ENCODE assay signal across 9 mouse cellular contexts in the genomic region with DNA sequence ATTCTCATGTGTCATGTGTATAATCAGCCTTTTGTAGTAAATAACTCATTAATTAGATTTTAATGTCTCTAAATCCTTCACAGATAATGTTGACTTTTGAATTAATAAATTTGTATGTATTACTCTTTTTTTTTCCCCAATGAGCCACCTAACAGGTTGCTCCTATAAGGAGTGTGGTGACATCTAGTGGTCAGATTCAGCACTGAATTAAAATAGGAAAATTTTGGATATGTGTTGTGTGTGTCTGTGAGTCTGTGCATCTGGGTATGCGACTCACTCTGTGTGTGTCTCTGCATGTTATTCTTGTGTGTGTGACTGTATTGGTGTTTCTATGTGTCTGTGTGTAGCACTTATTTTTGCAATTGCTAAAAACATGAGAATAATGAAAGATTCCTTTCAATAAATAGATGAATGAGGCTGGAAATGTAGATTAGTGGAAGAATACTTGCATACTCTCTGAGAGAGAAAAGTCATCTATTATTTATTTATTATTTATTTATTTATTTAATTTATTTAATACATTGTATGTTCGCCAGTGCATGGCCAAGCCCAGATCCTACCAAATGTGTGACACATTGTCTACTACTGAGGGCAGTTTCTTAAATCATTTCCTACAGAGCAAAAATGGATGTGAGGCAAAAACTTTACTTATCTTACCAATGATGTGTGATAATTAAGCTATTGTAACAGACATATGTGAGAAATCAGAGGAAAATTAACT.
DNase-seq lines count a peak whose midpoint lies in the region; ATAC-seq and TF ChIP-seq lines count a peak whose summit lies in the region.
"Had no signal": no experiment of that assay in that cellular context is flagged by ENCODE, and none has a peak within 500 bp of the region (broad histone marks: within the 10 kb centered on the region; RNA-seq: fewer than 3 reads in every experiment).

No protein-coding gene starts in this region.

- DNase-seq in kidney, postnatal 4 days: no peak
- DNase-seq in ES-E14 (ENCODE audit: low read depth, low spot score): peak; percentile 33
- peak; percentile 1 for DNase-seq in kidney, postnatal 14 days
- DNase-seq in thymus, adult 2 months: no peak
- no peak for DNase-seq in lung, postnatal 10 days

- H3K4me1 ChIP-seq in kidney, embryonic 15.5 days: no peaks in the 10 kb centered on the region
- H3K4me1 ChIP-seq in ES-E14 (ENCODE audit: control insufficient read depth in 2 of 2, insufficient read depth in 2 of 2, low read length in 2 of 2, poor library complexity in 1 of 2): no peaks in the 10 kb centered on the region
- H3K4me1 ChIP-seq in thymus, adult 2 months (replicated peaks; ENCODE audit: control insufficient read depth, insufficient read depth, low read length): no peaks in the 10 kb centered on the region
- H3K4me1 ChIP-seq: limb, embryonic 15.5 days had no signal

- ATAC-seq in kidney, embryonic 15.5 days (replicated peaks; ENCODE audit: low FRiP score): 0 out of 2 replicates have a peak, but pooled peaks have one; percentile 58
- peak; percentile 54; the same call in 1 of the 2 replicates for ATAC-seq in common myeloid progenitor, adult 5-6 weeks (replicated peaks; ENCODE audit: low read depth, poor library complexity, severe bottlenecking)
- no peak for ATAC-seq in monocyte, adult 5-6 weeks (replicated peaks; ENCODE audit: insufficient number of reproducible peaks, low FRiP score, low TSS enrichment, poor library complexity, severe bottlenecking)

- H3K9me3 ChIP-seq in kidney, embryonic 15.5 days (replicated peaks): no peaks in the 10 kb centered on the region
- no peaks in the 10 kb centered on the region for H3K9me3 ChIP-seq in ES-E14 (ENCODE audit: control insufficient read depth, insufficient read depth, low read depth, low read length)
- H3K9me3 ChIP-seq: limb, embryonic 15.5 days had no signal

- TF ChIP-seq POLR2A in thymus, adult 2 months (IDR thresholded peaks at IDR 0.05; ENCODE audit: control insufficient read depth, extremely low read depth, insufficient read depth, low read length, poor library complexity): no peak

- H3K27ac ChIP-seq in kidney, embryonic 15.5 days: no peak overlapping the region
- H3K27ac ChIP-seq in ES-E14 (ENCODE audit: insufficient read depth, low read depth, low read length, poor library complexity, severe bottlenecking): no peak overlapping the region
- H3K27ac ChIP-seq in thymus, adult 2 months (ENCODE audit: control insufficient read depth, insufficient read depth, low read length): no peak overlapping the region
- H3K27ac ChIP-seq: limb, embryonic 15.5 days had no signal

- in situ Hi-C loops in ES-E14 (cut with MboI; ENCODE audit: low sequenced_read_pairs in 2 of 2, unreplicated experiment in 2 of 2): no loop called here

- H3K36me3 ChIP-seq in kidney, embryonic 15.5 days: no peaks in the 10 kb centered on the region
- no peaks in the 10 kb centered on the region for H3K36me3 ChIP-seq in ES-E14 (ENCODE audit: control insufficient read depth, insufficient read depth, low read length, poor library complexity, severe bottlenecking)
- H3K36me3 ChIP-seq in thymus, adult 2 months (ENCODE audit: control insufficient read depth, insufficient read depth, low read length): no peaks in the 10 kb centered on the region
- H3K36me3 ChIP-seq: limb, embryonic 15.5 days had no signal

- WGBS in kidney, embryonic 15.5 days: 71% methylated on average over 2 of the region's 2 CpGs
- WGBS in thymus, adult 2 months: 74% methylated on average over 2 of the region's 2 CpGs

- H3K4me2 ChIP-seq in kidney, embryonic 15.5 days: no peak overlapping the region
- H3K4me2 ChIP-seq: limb, embryonic 15.5 days had no signal

- H3K27me3 ChIP-seq in kidney, embryonic 15.5 days: no peaks in the 10 kb centered on the region
- H3K27me3 ChIP-seq in thymus, adult 2 months (ENCODE audit: control insufficient read depth, insufficient read depth, low read length): no peaks in the 10 kb centered on the region
- H3K27me3 ChIP-seq: limb, embryonic 15.5 days had no signal

- no peak overlapping the region for H3K4me3 ChIP-seq in kidney, embryonic 15.5 days (replicated peaks)
- H3K4me3 ChIP-seq in ES-E14 (ENCODE audit: insufficient read depth in 1 of 2, low read depth in 1 of 2, low read length in 2 of 2, poor library complexity in 1 of 2, severe bottlenecking in 1 of 2): no peak overlapping the region
- no peak overlapping the region for H3K4me3 ChIP-seq in thymus, adult 2 months (ENCODE audit: control insufficient read depth, insufficient read depth, low read length)
- H3K4me3 ChIP-seq: limb, embryonic 15.5 days had no signal

- TF ChIP-seq CTCF in thymus, adult 2 months (IDR thresholded peaks at IDR 0.05; ENCODE audit: borderline replicate concordance, control insufficient read depth, extremely low read depth, insufficient read depth, low read length, poor library complexity): no peak

- H3K9ac ChIP-seq in kidney, embryonic 15.5 days: no peak overlapping the region
- H3K9ac ChIP-seq in ES-E14 (ENCODE audit: insufficient read depth, low read depth, low read length, poor library complexity, severe bottlenecking): no peak overlapping the region
- H3K9ac ChIP-seq: limb, embryonic 15.5 days had no signal

TF ChIP-seq in ES-E14, 5 proteins besides CTCF, POLR2A, EP300 and RAD21:
- TF ChIP-seq CHD2 (IDR thresholded peaks at IDR 0.05; ENCODE audit: low read depth, low read length) (no peak), ZC3H11A (IDR thresholded peaks at IDR 0.05; ENCODE audit: borderline replicate concordance, low read depth, low read length) (peak; percentile 58), HCFC1 (IDR thresholded peaks at IDR 0.05; ENCODE audit: borderline replicate concordance, insufficient read depth, low read length) (no peak), MAFK (IDR thresholded peaks at IDR 0.05; ENCODE audit: insufficient read depth, low read depth, low read length) (no peak), ZNF384 (IDR thresholded peaks at IDR 0.05; ENCODE audit: low read depth, low read length) (peak; percentile 86)

Comparison
In these comparisons a context has a peak if more than half of its experiments do, and no peak if none do; other contexts are left out.
1. DNase-seq: peak in ES-E14 (single experiment) and kidney, postnatal 14 days (single experiment); none in kidney, postnatal 4 days (0 of 2), thymus, adult 2 months (single experiment) and lung, postnatal 10 days (single experiment).